In genomic region chr10:62037402-62038199, GRCm38 (mm10) we compare ENCODE assay signal across 20 mouse cellular contexts. TPM values are rescaled to one million over a fixed set of nuclear protein-coding genes. Genes with fewer than 3 reads are reported as not detected.
DNase-seq lines count a peak whose midpoint lies in the region; ATAC-seq and TF ChIP-seq lines count a peak whose summit lies in the region.
"Had no signal": no experiment of that assay in that cellular context is flagged by ENCODE, and none has a peak within 500 bp of the region (broad histone marks: within the 10 kb centered on the region; RNA-seq: fewer than 3 reads in every experiment).

No protein-coding gene starts in this region.

- no peaks in the 10 kb centered on the region for H3K36me3 ChIP-seq in limb, embryonic 14.5 days (ENCODE audit: control insufficient read depth, insufficient read depth, low read length)
- no peaks in the 10 kb centered on the region for H3K36me3 ChIP-seq in limb, embryonic 10.5 days
- H3K36me3 ChIP-seq in intestine, embryonic 16.5 days (ENCODE audit: control insufficient read depth, insufficient read depth, low read length), result no peaks in the 10 kb centered on the region
- no peaks in the 10 kb centered on the region for H3K36me3 ChIP-seq in liver, postnatal 0 days (replicated peaks; ENCODE audit: insufficient read depth, low read length)
- H3K36me3 ChIP-seq: midbrain, embryonic 12.5 days; neural tube, embryonic 15.5 days had no signal

- ATAC-seq in limb, embryonic 14.5 days (ENCODE audit: low FRiP score, low read depth), result 0 out of 2 replicates have a peak, but pooled peaks have one; percentile 38
- peak; percentile 82 for ATAC-seq in intestine, embryonic 16.5 days
- ATAC-seq in CD4-positive, CD25-positive, alpha-beta regulatory T cell, adult 4 months, result no peak
- ATAC-seq in liver, postnatal 0 days, result no peak
- ATAC-seq: forebrain, postnatal 0 days; hindbrain, embryonic 16.5 days had no signal

- H3K27ac ChIP-seq in limb, embryonic 14.5 days (replicated peaks; ENCODE audit: low read depth, low read length), result no peak overlapping the region
- H3K27ac ChIP-seq in limb, embryonic 10.5 days, result no peak overlapping the region
- 0 out of 2 replicates have a peak overlapping the region, but pooled peaks have one; percentile 59 for H3K27ac ChIP-seq in intestine, embryonic 16.5 days (ENCODE audit: low read length)
- no peak overlapping the region for H3K27ac ChIP-seq in liver, postnatal 0 days (ENCODE audit: low read depth)
- H3K27ac ChIP-seq: macrophage; midbrain, embryonic 12.5 days; neural tube, embryonic 15.5 days had no signal

- H3K4me1 ChIP-seq in limb, embryonic 14.5 days (ENCODE audit: control insufficient read depth, insufficient read depth, low read length), result no peaks in the 10 kb centered on the region
- H3K4me1 ChIP-seq in limb, embryonic 10.5 days, result peaks cover 4% of the 10 kb centered on the region; the same call in 1 of the 2 replicates
- no peaks in the 10 kb centered on the region for H3K4me1 ChIP-seq in intestine, embryonic 16.5 days (ENCODE audit: control insufficient read depth, insufficient read depth, low read length)
- H3K4me1 ChIP-seq in liver, postnatal 0 days (ENCODE audit: insufficient read depth), result no peaks in the 10 kb centered on the region
- H3K4me1 ChIP-seq: midbrain, embryonic 12.5 days; neural tube, embryonic 15.5 days had no signal

- TF ChIP-seq POLR2A in limb, embryonic 14.5 days (IDR thresholded peaks at IDR 0.05; ENCODE audit: borderline replicate concordance, extremely low read depth, insufficient read depth, insufficient read length), result no peak

- TF ChIP-seq EP300 in liver, postnatal 0 days (IDR thresholded peaks at IDR 0.05; ENCODE audit: low read depth), result no peak

- TF ChIP-seq CTCF in liver, postnatal 0 days (IDR thresholded peaks at IDR 0.05; ENCODE audit: low read depth), result no peak

- no peak overlapping the region for H3K4me3 ChIP-seq in limb, embryonic 14.5 days (replicated peaks; ENCODE audit: low read length)
- no peak overlapping the region for H3K4me3 ChIP-seq in limb, embryonic 10.5 days
- no peak overlapping the region for H3K4me3 ChIP-seq in intestine, embryonic 16.5 days (ENCODE audit: low read length)
- H3K4me3 ChIP-seq in liver, postnatal 0 days (ENCODE audit: low read depth, low read length), result no peak overlapping the region
- H3K4me3 ChIP-seq: midbrain, embryonic 12.5 days; myocyte; neural tube, embryonic 15.5 days had no signal

- no peak overlapping the region for H3K4me2 ChIP-seq in limb, embryonic 14.5 days (replicated peaks; ENCODE audit: low read depth, low read length, severe bottlenecking)
- H3K4me2 ChIP-seq in intestine, embryonic 16.5 days (ENCODE audit: low read depth, low read length), result no peak overlapping the region
- no peak overlapping the region for H3K4me2 ChIP-seq in liver, postnatal 0 days (ENCODE audit: low read depth, low read length)
- H3K4me2 ChIP-seq: midbrain, embryonic 12.5 days; neural tube, embryonic 15.5 days had no signal

- DNase-seq in limb, embryonic 14.5 days (ENCODE audit: low spot score), result no peak
- DNase-seq in limb, embryonic 10.5 days (ENCODE audit: low spot score), result no peak
- peak; percentile 44 for DNase-seq in lung, postnatal 36 days
- DNase-seq in cerebellum, postnatal 4 days (ENCODE audit: low spot score in 2 of 2), result no peak
- DNase-seq in liver, postnatal 0 days, result no peak
- DNase-seq: adrenal gland, adult 2 months; B cell, adult 2 months; cerebellum, postnatal 10 days; forebrain, postnatal 0 days; heart, adult 11 months; heart, postnatal 4 days; kidney, adult 8-10 months; thymus, postnatal 25 days had no signal

- H3K9me3 ChIP-seq in limb, embryonic 14.5 days (ENCODE audit: control insufficient read depth, low read length), result peaks cover 8% of the 10 kb centered on the region; the same call in 1 of the 2 replicates
- H3K9me3 ChIP-seq in limb, embryonic 10.5 days (replicated peaks), result peaks cover 5% of the 10 kb centered on the region; the same call in 1 of the 2 replicates
- H3K9me3 ChIP-seq in intestine, embryonic 16.5 days (ENCODE audit: control insufficient read depth, low read length), result peaks cover 7% of the 10 kb centered on the region; the same call in 1 of the 2 replicates
- H3K9me3 ChIP-seq in liver, postnatal 0 days (ENCODE audit: low read length), result peaks cover 5% of the 10 kb centered on the region; the same call in 1 of the 2 replicates

- no peaks in the 10 kb centered on the region for H3K27me3 ChIP-seq in limb, embryonic 14.5 days (ENCODE audit: control insufficient read depth, insufficient read depth, low read length)
- H3K27me3 ChIP-seq in limb, embryonic 10.5 days (ENCODE audit: low read depth, poor library complexity, severe bottlenecking), result no peaks in the 10 kb centered on the region
- H3K27me3 ChIP-seq in intestine, embryonic 16.5 days (replicated peaks; ENCODE audit: control insufficient read depth, insufficient read depth, low read length), result no peaks in the 10 kb centered on the region
- H3K27me3 ChIP-seq in liver, postnatal 0 days (ENCODE audit: insufficient read depth, low read length), result no peaks in the 10 kb centered on the region
- H3K27me3 ChIP-seq: midbrain, embryonic 12.5 days; neural tube, embryonic 15.5 days had no signal

- WGBS in limb, embryonic 14.5 days, result 74% methylated on average over 9 of the region's 9 CpGs
- WGBS in limb, embryonic 10.5 days, result 82% methylated on average over 9 of the region's 9 CpGs
- WGBS in intestine, embryonic 16.5 days, result 55% methylated on average over 9 of the region's 9 CpGs
- 66% methylated on average over 9 of the region's 9 CpGs for WGBS in liver, postnatal 0 days (ENCODE audit: insufficient replicate concordance)

- H3K9ac ChIP-seq in limb, embryonic 14.5 days (ENCODE audit: low read depth, low read length, severe bottlenecking), result no peak overlapping the region
- H3K9ac ChIP-seq in intestine, embryonic 16.5 days (ENCODE audit: low read depth, low read length), result no peak overlapping the region
- no peak overlapping the region for H3K9ac ChIP-seq in liver, postnatal 0 days (replicated peaks)
- H3K9ac ChIP-seq: forebrain, postnatal 0 days; midbrain, embryonic 12.5 days; neural tube, embryonic 15.5 days had no signal

RNA-seq across cellular contexts. Expression of gene Col13a1, which starts 58.7 kb away (rescaled TPM):
- polyA plus RNA-seq in limb, embryonic 14.5 days (2012; rRNA removed), result 7.0 and 10.2 TPM in 2 replicates
- polyA plus RNA-seq in limb, embryonic 14.5 days (2014; fragmentation: Nextera tagmentation; extraction: Ambion mirVana), result 5.5 and 6.4 TPM in 2 replicates
- 2.7 and 2.9 TPM in 2 replicates for polyA plus RNA-seq in limb, embryonic 10.5 days (2016; fragmentation: Nextera tagmentation; extraction: Ambion mirVana)
- polyA plus RNA-seq in intestine, embryonic 16.5 days (2015; fragmentation: Nextera tagmentation; extraction: Ambion mirVana), result 4.5 and 5.7 TPM in 2 replicates
- not detected for polyA plus RNA-seq in CD4-positive, CD25-positive, alpha-beta regulatory T cell, adult 4 months (2017; shearing (Covaris generic))
- polyA plus RNA-seq in liver, postnatal 0 days (2015; fragmentation: Nextera tagmentation; extraction: Ambion mirVana), result 1.5 and 1.6 TPM in 2 replicates
- polyA plus RNA-seq: macrophage had no signal

Comparison
In these comparisons a context has a peak if more than half of its experiments do, and no peak if none do; other contexts are left out.
1. ATAC-seq: peak in limb, embryonic 14.5 days (single experiment) and intestine, embryonic 16.5 days (single experiment); none in CD4-positive, CD25-positive, alpha-beta regulatory T cell, adult 4 months (single experiment) and liver, postnatal 0 days (single experiment).